Mouse (Mus musculus): ENCODE results near the gene Mpig6b. TPM values are rescaled to one million over a fixed set of nuclear protein-coding genes. Genes with fewer than 3 reads are reported as not detected.
A peak's percentile ranks its signal among the peaks of the same experiment; 100 is the strongest.

Gene Mpig6b
- total and polyA plus RNA-seq, 2 experiments from 2014 or later = 0.18 TPM; not detected in 1

DNA sequence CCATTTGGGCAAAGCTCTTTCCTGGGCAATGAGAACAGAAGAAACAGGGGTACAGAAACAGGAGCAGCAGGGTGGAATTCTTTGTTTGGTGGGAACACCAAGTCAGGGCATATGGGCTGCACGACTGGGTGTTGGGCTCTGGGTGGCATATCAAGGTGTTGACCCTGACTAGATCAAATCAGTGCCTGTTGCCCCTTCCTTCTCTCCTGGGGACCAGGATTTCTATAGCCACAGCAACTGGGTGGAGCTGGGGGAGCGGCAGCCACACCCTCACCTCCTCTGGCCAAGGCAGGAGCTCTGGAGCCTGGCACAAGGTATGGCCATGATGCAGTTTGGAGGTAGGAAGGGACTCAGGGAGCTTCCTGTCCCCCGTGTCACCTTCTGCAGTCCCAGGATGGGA, 47.8 kb downstream of the Mpig6b start:
- Histone ChIP-seq H3K27ac (no peak overlapping the region), H3K4me2 (ENCODE audit: low read depth, low read length) (no peak overlapping the region), H3K27me3 (ENCODE audit: insufficient read depth, low read length) (no peaks in the 10 kb centered on the region), H3K9me3 (ENCODE audit: low read length) (no peaks in the 10 kb centered on the region), H3K9ac (replicated peaks; ENCODE audit: low read length) (no peak overlapping the region), H3K4me1 (ENCODE audit: insufficient read depth, low read length) (peaks cover 6% of the 10 kb centered on the region), H3K4me3 (ENCODE audit: low read length) (no peak overlapping the region), H3K36me3 (ENCODE audit: insufficient read depth, low read length) (peaks cover 28% of the 10 kb centered on the region)
- 88% methylated on average over 3 of the region's 3 CpGs for WGBS
- no peak for ATAC-seq
- DNase-seq (ENCODE audit: low spot score) = no peak
- no peak for TF ChIP-seq CTCF (IDR thresholded peaks at IDR 0.05; ENCODE audit: low read depth)

DNA sequence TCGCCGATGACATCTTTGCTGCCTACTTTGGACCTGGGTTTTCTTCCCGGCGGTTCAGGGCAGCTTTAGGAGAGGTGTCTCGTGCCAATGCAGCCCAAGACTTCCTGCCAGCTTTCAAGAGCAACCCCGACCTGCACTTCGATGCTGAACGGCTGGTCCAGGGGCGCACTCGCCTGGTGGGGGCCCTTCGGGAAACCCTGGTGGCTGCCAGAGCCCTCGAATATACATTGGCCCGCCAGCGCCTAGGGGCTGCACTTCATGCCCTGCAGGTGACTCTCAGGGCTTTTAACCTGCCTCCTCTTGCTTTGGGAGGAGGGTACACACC, 48.3 kb downstream of the Mpig6b start:
- no peak for ATAC-seq
- H3K9ac ChIP-seq (replicated peaks; ENCODE audit: low read length) = no peak overlapping the region
- peaks cover 30% of the 10 kb centered on the region for H3K36me3 ChIP-seq (ENCODE audit: insufficient read depth, low read length)
- peaks cover 6% of the 10 kb centered on the region for H3K4me1 ChIP-seq (ENCODE audit: insufficient read depth, low read length)
- DNase-seq (ENCODE audit: low spot score) = no peak
- H3K27ac ChIP-seq = no peak overlapping the region
- 76% methylated on average over 14 of the region's 14 CpGs for WGBS
- H3K27me3 ChIP-seq (ENCODE audit: insufficient read depth, low read length) = no peaks in the 10 kb centered on the region
- H3K4me2 ChIP-seq (ENCODE audit: low read depth, low read length) = no peak overlapping the region
- H3K9me3 ChIP-seq (ENCODE audit: low read length) = no peaks in the 10 kb centered on the region
- H3K4me3 ChIP-seq (ENCODE audit: low read length) = no peak overlapping the region
- TF ChIP-seq CTCF (IDR thresholded peaks at IDR 0.05; ENCODE audit: low read depth) = no peak

DNA sequence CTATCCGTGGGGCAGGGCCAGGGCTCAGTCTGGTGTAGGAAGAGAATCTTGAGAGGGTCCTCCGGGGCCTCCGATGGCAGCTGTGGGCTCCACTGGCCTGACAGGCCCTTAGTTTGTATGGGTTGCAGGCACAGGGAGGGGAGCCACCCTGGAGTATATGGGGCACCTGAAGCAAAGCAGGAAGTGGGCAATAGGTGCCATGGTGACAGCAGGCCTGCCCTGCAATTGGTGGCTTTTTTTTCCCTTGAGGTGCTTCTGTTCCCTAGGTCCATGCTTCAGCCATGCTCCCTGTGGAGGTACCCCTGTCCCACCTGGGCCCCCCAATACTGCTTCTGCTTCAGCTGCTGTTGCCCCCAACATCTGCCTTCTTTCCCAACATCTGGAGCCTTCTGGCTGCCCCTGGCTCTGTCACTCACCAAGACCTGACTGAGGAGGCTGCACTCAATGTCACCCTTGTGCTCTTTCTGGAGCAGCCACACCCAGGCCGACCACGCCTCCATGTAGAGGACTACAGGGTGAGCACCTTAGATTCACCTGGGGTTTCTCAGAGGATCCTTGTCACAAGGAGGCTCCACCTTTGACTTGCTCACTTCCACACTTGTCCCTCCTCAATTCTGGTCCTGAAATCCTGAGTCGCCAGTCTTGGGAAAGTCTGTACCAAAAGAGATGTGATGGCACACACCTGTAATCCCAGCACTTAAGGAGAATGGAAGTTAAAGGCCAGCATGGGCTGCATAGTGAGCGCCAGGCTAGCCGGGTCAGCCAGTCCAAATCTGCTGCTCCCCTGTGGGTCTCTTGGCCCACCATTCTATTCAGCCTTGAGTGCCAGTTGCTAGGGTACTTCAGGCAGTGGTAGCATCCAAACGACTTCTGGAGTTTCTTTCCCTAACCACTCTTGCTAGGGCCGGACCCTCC, 48.9 kb downstream of the Mpig6b start:
- Histone ChIP-seq H3K27me3 (ENCODE audit: insufficient read depth, low read length) (no peaks in the 10 kb centered on the region), H3K27ac (no peak overlapping the region), H3K36me3 (ENCODE audit: insufficient read depth, low read length) (peaks cover 36% of the 10 kb centered on the region), H3K9ac (replicated peaks; ENCODE audit: low read length) (no peak overlapping the region), H3K4me1 (ENCODE audit: insufficient read depth, low read length) (peaks cover 6% of the 10 kb centered on the region), H3K4me3 (ENCODE audit: low read length) (no peak overlapping the region), H3K4me2 (ENCODE audit: low read depth, low read length) (no peak overlapping the region), H3K9me3 (ENCODE audit: low read length) (no peaks in the 10 kb centered on the region)
- ATAC-seq (no peak), DNase-seq (ENCODE audit: low spot score) (no peak)
- 70% methylated on average over 10 of the region's 10 CpGs for WGBS
- no peak for TF ChIP-seq CTCF (IDR thresholded peaks at IDR 0.05; ENCODE audit: low read depth)

DNA sequence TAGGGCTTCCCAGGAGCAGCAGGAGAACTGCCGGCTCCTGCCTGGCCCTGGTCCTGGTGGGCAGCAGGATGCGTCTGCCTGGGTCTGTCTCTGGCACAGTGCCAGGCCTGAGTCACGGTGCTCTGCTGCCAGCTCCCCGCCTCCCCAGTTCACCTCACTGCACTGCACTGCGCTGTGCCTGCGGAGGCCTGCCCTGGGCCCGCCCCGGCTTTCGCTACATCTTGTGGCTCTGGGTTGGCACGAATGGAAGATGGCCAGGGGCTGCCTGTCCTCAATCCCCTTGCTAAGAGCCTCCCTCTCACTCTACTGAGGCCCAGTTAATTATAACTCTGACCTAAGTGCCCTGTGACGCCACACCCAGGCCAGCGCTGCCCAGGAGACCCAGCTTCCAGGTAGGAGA, 49.6 kb downstream of the Mpig6b start, which contains the start of gene Vwa7:
Gene Vwa7 (plus strand): TSS at position 204 of the 400 bp plus-strand sequence.
- WGBS = 37% methylated on average over 12 of the region's 12 CpGs
- Histone ChIP-seq H3K27me3 (ENCODE audit: insufficient read depth, low read length) (no peaks in the 10 kb centered on the region), H3K4me2 (ENCODE audit: low read depth, low read length) (no peak within 1 kb of the TSS), H3K9me3 (ENCODE audit: low read length) (no peaks in the 10 kb centered on the region), H3K27ac (no peak within 1 kb of the TSS), H3K4me1 (ENCODE audit: insufficient read depth, low read length) (peaks cover 1% of the 10 kb centered on the region), H3K36me3 (ENCODE audit: insufficient read depth, low read length) (peaks cover 43% of the 10 kb centered on the region), H3K4me3 (ENCODE audit: low read length) (no peak within 1 kb of the TSS), H3K9ac (replicated peaks; ENCODE audit: low read length) (no peak within 1 kb of the TSS)
- ATAC-seq (peak; percentile 59), DNase-seq (ENCODE audit: low spot score) (peak; percentile 78)
- TF ChIP-seq CTCF (IDR thresholded peaks at IDR 0.05; ENCODE audit: low read depth) = no peak

DNA sequence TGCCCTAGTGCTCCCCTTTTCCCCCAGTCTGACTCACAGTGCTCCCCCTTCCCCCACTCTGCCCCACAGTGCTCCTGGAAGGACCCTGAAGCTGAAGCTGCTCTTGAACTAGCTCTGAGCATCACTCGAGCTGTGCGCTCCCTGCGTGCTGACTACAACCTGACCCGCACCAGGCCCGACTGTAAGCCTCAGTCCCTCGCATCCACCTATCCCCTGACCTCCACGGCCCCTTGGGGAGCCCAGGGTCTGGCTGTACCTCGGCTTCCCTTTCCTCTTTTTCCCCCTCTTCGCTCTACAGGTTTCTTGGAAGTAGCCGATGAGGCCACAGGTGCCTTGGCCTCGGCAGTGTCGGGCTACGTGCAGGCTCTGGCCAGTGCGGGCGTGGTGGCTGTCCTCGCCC, 50.7 kb downstream of the Mpig6b start:
- no peaks in the 10 kb centered on the region for H3K4me1 ChIP-seq (ENCODE audit: insufficient read depth, low read length)
- no peak overlapping the region for H3K4me3 ChIP-seq (ENCODE audit: low read length)
- no peak overlapping the region for H3K4me2 ChIP-seq (ENCODE audit: low read depth, low read length)
- ATAC-seq = no peak
- H3K27ac ChIP-seq = no peak overlapping the region
- H3K27me3 ChIP-seq (ENCODE audit: insufficient read depth, low read length) = no peaks in the 10 kb centered on the region
- DNase-seq (ENCODE audit: low spot score) = no peak
- no peak overlapping the region for H3K9ac ChIP-seq (replicated peaks; ENCODE audit: low read length)
- H3K36me3 ChIP-seq (ENCODE audit: insufficient read depth, low read length) = peaks cover 53% of the 10 kb centered on the region
- no peak for TF ChIP-seq CTCF (IDR thresholded peaks at IDR 0.05; ENCODE audit: low read depth)
- H3K9me3 ChIP-seq (ENCODE audit: low read length) = no peaks in the 10 kb centered on the region
- WGBS = 93% methylated on average over 16 of the region's 16 CpGs

DNA sequence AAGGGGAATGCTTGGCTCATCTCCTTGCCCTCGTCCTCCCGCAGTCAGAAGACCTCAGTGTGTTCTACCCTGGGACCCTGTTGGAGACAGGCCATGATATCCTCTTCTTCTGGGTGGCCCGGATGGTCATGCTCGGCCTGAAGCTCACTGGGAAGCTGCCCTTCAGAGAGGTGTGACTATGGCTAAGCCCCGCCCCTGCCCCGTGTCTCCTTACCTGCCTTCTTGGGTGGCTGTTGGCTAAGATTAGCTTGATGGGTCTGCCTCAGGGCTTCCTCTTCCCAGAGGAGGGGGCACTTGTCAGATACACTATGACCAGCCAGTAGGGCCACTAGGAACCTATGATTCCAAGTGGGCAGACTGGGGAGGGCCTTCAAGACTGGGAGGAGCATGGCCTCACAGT, 52.8 kb downstream of the Mpig6b start:
- no peak overlapping the region for H3K9ac ChIP-seq (replicated peaks; ENCODE audit: low read length)
- H3K4me2 ChIP-seq (ENCODE audit: low read depth, low read length) = no peak overlapping the region
- no peak for ATAC-seq
- H3K27ac ChIP-seq = no peak overlapping the region
- no peak for TF ChIP-seq CTCF (IDR thresholded peaks at IDR 0.05; ENCODE audit: low read depth)
- 83% methylated on average over 6 of the region's 6 CpGs for WGBS
- H3K4me3 ChIP-seq (ENCODE audit: low read length) = no peak overlapping the region
- DNase-seq (ENCODE audit: low spot score) = no peak
- no peaks in the 10 kb centered on the region for H3K4me1 ChIP-seq (ENCODE audit: insufficient read depth, low read length)
- peaks cover 62% of the 10 kb centered on the region for H3K36me3 ChIP-seq (ENCODE audit: insufficient read depth, low read length)
- H3K27me3 ChIP-seq (ENCODE audit: insufficient read depth, low read length) = no peaks in the 10 kb centered on the region
- H3K9me3 ChIP-seq (ENCODE audit: low read length) = no peaks in the 10 kb centered on the region

Other genes with a start within 250 kb of the Mpig6b start
Only the 30 nearest of the 45 such genes appear.
- 50.9 and 93.9 TPM in 2 replicates for gene Neu1, start 134.9 kb downstream of the Mpig6b start, total RNA-seq (2014; rRNA removed)
- 42.9 and 43.1 TPM in 2 replicates for gene Neu1, start 134.9 kb downstream of the Mpig6b start, polyA plus RNA-seq (2015; fragmentation: Nextera tagmentation; extraction: Ambion mirVana)
- gene Hspa1b, start 106.9 kb downstream of the Mpig6b start, total RNA-seq (2014; rRNA removed) = 15.2 and 20.4 TPM in 2 replicates
- gene Hspa1b, start 106.9 kb downstream of the Mpig6b start, polyA plus RNA-seq (2015; fragmentation: Nextera tagmentation; extraction: Ambion mirVana) = 0.51 and 0.55 TPM in 2 replicates
- not detected in 2 replicates for gene Gm20481, start 96.3 kb downstream of the Mpig6b start, total RNA-seq (2014; rRNA removed)
- not detected in 2 replicates for gene Gm20481, start 96.3 kb downstream of the Mpig6b start, polyA plus RNA-seq (2015; fragmentation: Nextera tagmentation; extraction: Ambion mirVana)
- gene Hspa1a, start 94.0 kb downstream of the Mpig6b start, total RNA-seq (2014; rRNA removed) = 25.0 and 29.0 TPM in 2 replicates
- 13.6 and 14.7 TPM in 2 replicates for gene Hspa1a, start 94.0 kb downstream of the Mpig6b start, polyA plus RNA-seq (2015; fragmentation: Nextera tagmentation; extraction: Ambion mirVana)
- 0.99 and 1.4 TPM in 2 replicates for gene Hspa1l, start 93.5 kb downstream of the Mpig6b start, total RNA-seq (2014; rRNA removed)
- 0.76 TPM in 2 replicates for gene Hspa1l, start 93.5 kb downstream of the Mpig6b start, polyA plus RNA-seq (2015; fragmentation: Nextera tagmentation; extraction: Ambion mirVana)
- gene Lsm2, start 84.3 kb downstream of the Mpig6b start, total RNA-seq (2014; rRNA removed) = 35.5 and 43.1 TPM in 2 replicates
- gene Lsm2, start 84.3 kb downstream of the Mpig6b start, polyA plus RNA-seq (2015; fragmentation: Nextera tagmentation; extraction: Ambion mirVana) = 106 and 110 TPM in 2 replicates
- 128 TPM in 2 replicates for gene Vars, start 65.2 kb downstream of the Mpig6b start, total RNA-seq (2014; rRNA removed)
- 39.9 and 41.7 TPM in 2 replicates for gene Vars, start 65.2 kb downstream of the Mpig6b start, polyA plus RNA-seq (2015; fragmentation: Nextera tagmentation; extraction: Ambion mirVana)
- 0.68 and 1.2 TPM in 2 replicates for gene Vwa7, start 49.6 kb downstream of the Mpig6b start, total RNA-seq (2014; rRNA removed)
- 0.11 and 0.18 TPM in 2 replicates for gene Vwa7, start 49.6 kb downstream of the Mpig6b start, polyA plus RNA-seq (2015; fragmentation: Nextera tagmentation; extraction: Ambion mirVana)
- gene Sapcd1, start 38.2 kb downstream of the Mpig6b start, total RNA-seq (2014; rRNA removed) = 0.65 and 2.1 TPM in 2 replicates
- gene Sapcd1, start 38.2 kb downstream of the Mpig6b start, polyA plus RNA-seq (2015; fragmentation: Nextera tagmentation; extraction: Ambion mirVana) = 2.4 and 2.7 TPM in 2 replicates
- gene Msh5, start 19.4 kb downstream of the Mpig6b start, total RNA-seq (2014; rRNA removed) = 1.1 and 6.4 TPM in 2 replicates
- 2.2 and 3.1 TPM in 2 replicates for gene Msh5, start 19.4 kb downstream of the Mpig6b start, polyA plus RNA-seq (2015; fragmentation: Nextera tagmentation; extraction: Ambion mirVana)
- 56.9 and 59.5 TPM in 2 replicates for gene Clic1, start 16.2 kb downstream of the Mpig6b start, total RNA-seq (2014; rRNA removed)
- gene Clic1, start 16.2 kb downstream of the Mpig6b start, polyA plus RNA-seq (2015; fragmentation: Nextera tagmentation; extraction: Ambion mirVana) = 81.9 and 88.5 TPM in 2 replicates
- 216 and 228 TPM in 2 replicates for gene Ddah2, start 7.1 kb downstream of the Mpig6b start, total RNA-seq (2014; rRNA removed)
- gene Ddah2, start 7.1 kb downstream of the Mpig6b start, polyA plus RNA-seq (2015; fragmentation: Nextera tagmentation; extraction: Ambion mirVana) = 322 and 331 TPM in 2 replicates
- gene Ly6g6c, start 796 bp downstream of the Mpig6b start, total RNA-seq (2014; rRNA removed) = not detected in 2 replicates
- gene Ly6g6c, start 796 bp downstream of the Mpig6b start, polyA plus RNA-seq (2015; fragmentation: Nextera tagmentation; extraction: Ambion mirVana) = not detected in 2 replicates
- not detected in 2 replicates for gene Ly6g6e, start 10.7 kb upstream of the Mpig6b start, total RNA-seq (2014; rRNA removed)
- gene Ly6g6e, start 10.7 kb upstream of the Mpig6b start, polyA plus RNA-seq (2015; fragmentation: Nextera tagmentation; extraction: Ambion mirVana) = 0.44 TPM in 1 of 2 replicates, not detected in the other
- gene Ly6g6d, start 11.9 kb upstream of the Mpig6b start, total RNA-seq (2014; rRNA removed) = 0.78 TPM in 1 of 2 replicates, not detected in the other
- 1.3 and 1.9 TPM in 2 replicates for gene Ly6g6d, start 11.9 kb upstream of the Mpig6b start, polyA plus RNA-seq (2015; fragmentation: Nextera tagmentation; extraction: Ambion mirVana)
- gene Ly6g6f, start 19.4 kb upstream of the Mpig6b start, total RNA-seq (2014; rRNA removed) = not detected in 2 replicates
- 0.26 TPM in 1 of 2 replicates, not detected in the other for gene Ly6g6f, start 19.4 kb upstream of the Mpig6b start, polyA plus RNA-seq (2015; fragmentation: Nextera tagmentation; extraction: Ambion mirVana)
- gene Abhd16a, start 23.1 kb upstream of the Mpig6b start, total RNA-seq (2014; rRNA removed) = 129 and 158 TPM in 2 replicates
- 121 TPM in 2 replicates for gene Abhd16a, start 23.1 kb upstream of the Mpig6b start, polyA plus RNA-seq (2015; fragmentation: Nextera tagmentation; extraction: Ambion mirVana)
- not detected in 2 replicates for gene Ly6g5c, start 42.1 kb upstream of the Mpig6b start, total RNA-seq (2014; rRNA removed)
- not detected in 2 replicates for gene Ly6g5c, start 42.1 kb upstream of the Mpig6b start, polyA plus RNA-seq (2015; fragmentation: Nextera tagmentation; extraction: Ambion mirVana)
- 1.7 and 2.0 TPM in 2 replicates for gene Ly6g5b, start 49.2 kb upstream of the Mpig6b start, total RNA-seq (2014; rRNA removed)
- gene Ly6g5b, start 49.2 kb upstream of the Mpig6b start, polyA plus RNA-seq (2015; fragmentation: Nextera tagmentation; extraction: Ambion mirVana) = 0.76 and 1.2 TPM in 2 replicates
- gene Gpank1, start 55.3 kb upstream of the Mpig6b start, total RNA-seq (2014; rRNA removed) = 13.1 and 14.1 TPM in 2 replicates
- 18.1 and 19.1 TPM in 2 replicates for gene Gpank1, start 55.3 kb upstream of the Mpig6b start, polyA plus RNA-seq (2015; fragmentation: Nextera tagmentation; extraction: Ambion mirVana)
- gene Csnk2b, start 55.9 kb upstream of the Mpig6b start, total RNA-seq (2014; rRNA removed) = 257 and 289 TPM in 2 replicates
- gene Csnk2b, start 55.9 kb upstream of the Mpig6b start, polyA plus RNA-seq (2015; fragmentation: Nextera tagmentation; extraction: Ambion mirVana) = 332 and 350 TPM in 2 replicates
- 14.0 and 29.7 TPM in 2 replicates for gene D17H6S53E, start 60.2 kb upstream of the Mpig6b start, total RNA-seq (2014; rRNA removed)
- 9.4 and 11.6 TPM in 2 replicates for gene D17H6S53E, start 60.2 kb upstream of the Mpig6b start, polyA plus RNA-seq (2015; fragmentation: Nextera tagmentation; extraction: Ambion mirVana)
- gene Apom, start 65.9 kb upstream of the Mpig6b start, total RNA-seq (2014; rRNA removed) = 0.37 TPM in 1 of 2 replicates, not detected in the other
- gene Apom, start 65.9 kb upstream of the Mpig6b start, polyA plus RNA-seq (2015; fragmentation: Nextera tagmentation; extraction: Ambion mirVana) = 0.35 TPM in 1 of 2 replicates, not detected in the other
- 320 and 368 TPM in 2 replicates for gene Bag6, start 69.0 kb upstream of the Mpig6b start, total RNA-seq (2014; rRNA removed)
- 50.0 and 55.8 TPM in 2 replicates for gene Bag6, start 69.0 kb upstream of the Mpig6b start, polyA plus RNA-seq (2015; fragmentation: Nextera tagmentation; extraction: Ambion mirVana)
- 218 and 223 TPM in 2 replicates for gene Prrc2a, start 98.7 kb upstream of the Mpig6b start, total RNA-seq (2014; rRNA removed)
- gene Prrc2a, start 98.7 kb upstream of the Mpig6b start, polyA plus RNA-seq (2015; fragmentation: Nextera tagmentation; extraction: Ambion mirVana) = 92.6 and 99.2 TPM in 2 replicates
- 0.21 and 2.4 TPM in 2 replicates for gene Aif1, start 109.9 kb upstream of the Mpig6b start, total RNA-seq (2014; rRNA removed)
- 9.5 and 10.9 TPM in 2 replicates for gene Aif1, start 109.9 kb upstream of the Mpig6b start, polyA plus RNA-seq (2015; fragmentation: Nextera tagmentation; extraction: Ambion mirVana)
- gene Lst1, start 122.3 kb upstream of the Mpig6b start, total RNA-seq (2014; rRNA removed) = 10.8 and 25.0 TPM in 2 replicates
- 8.0 and 8.7 TPM in 2 replicates for gene Lst1, start 122.3 kb upstream of the Mpig6b start, polyA plus RNA-seq (2015; fragmentation: Nextera tagmentation; extraction: Ambion mirVana)
- 1.6 TPM in 1 of 2 replicates, not detected in the other for gene Ltb, start 128.3 kb upstream of the Mpig6b start, total RNA-seq (2014; rRNA removed)
- 1.2 and 1.8 TPM in 2 replicates for gene Ltb, start 128.3 kb upstream of the Mpig6b start, polyA plus RNA-seq (2015; fragmentation: Nextera tagmentation; extraction: Ambion mirVana)
- gene Tnf, start 135.8 kb upstream of the Mpig6b start, total RNA-seq (2014; rRNA removed) = 0.18 and 0.52 TPM in 2 replicates
- gene Tnf, start 135.8 kb upstream of the Mpig6b start, polyA plus RNA-seq (2015; fragmentation: Nextera tagmentation; extraction: Ambion mirVana) = 0.09 TPM in 1 of 2 replicates, not detected in the other
- gene Lta, start 139.2 kb upstream of the Mpig6b start, total RNA-seq (2014; rRNA removed) = 0.47 TPM in 1 of 2 replicates, not detected in the other
- gene Lta, start 139.2 kb upstream of the Mpig6b start, polyA plus RNA-seq (2015; fragmentation: Nextera tagmentation; extraction: Ambion mirVana) = 0.85 and 1.3 TPM in 2 replicates